Mouse (Mus musculus) bone marrow macrophage, adult 2 months (primary cell): ENCODE data around the gene Bbip1.

Experiments used
- CTCF ChIP-seq: IDR thresholded peaks from 2 replicates; pipeline ENCODE4 v1.5.1; 2012; ENCODE audit warnings: low read depth, mild to moderate bottlenecking, low read length, moderate library complexity
- POLR2A ChIP-seq: IDR thresholded peaks from 2 replicates; pipeline ENCODE4 v1.6.1; 2012; ENCODE audit warnings: mild to moderate bottlenecking, low read depth, low read length, borderline replicate concordance

GRCm38 (mm10) chr19:53885450-53885849 lies 59.0 kb downstream of the Bbip1 start:
- TF ChIP-seq CTCF: no peak
- no peak for TF ChIP-seq POLR2A
